Mouse (Mus musculus) hindbrain, embryonic 16.5 days (tissue): ENCODE data around the gene Eps8. TPM values are rescaled to one million over a fixed set of nuclear protein-coding genes. Genes with fewer than 3 reads are reported as not detected.

ENCODE experiments used
- ATAC-seq: fragments of 200-750 bp; cut with Nextera tagmentation; 2 replicates; pipeline ENCODE4 v1.8.0; 2017; ENCODE audit warnings: moderate TSS enrichment, moderate library complexity
- H3K27ac ChIP-seq: fragments of 300-500 bp; sonication (generic); 2 replicates; pipeline ENCODE4 v1.5.1; 2014; ENCODE audit warnings: low read depth, mild to moderate bottlenecking, control low read depth, low read length, moderate library complexity
- H3K27me3 ChIP-seq: fragments of 300-500 bp; sonication (generic); replicated peaks from 2 replicates; pipeline ENCODE4 v1.6.1; 2014; ENCODE audit warnings: low read length; ENCODE audit not compliant: control insufficient read depth, insufficient read depth
- H3K36me3 ChIP-seq: fragments of 300-500 bp; sonication (generic); 2 replicates; pipeline ENCODE4 v1.6.1; 2014; ENCODE audit warnings: mild to moderate bottlenecking, low read length, moderate library complexity, mixed read lengths; ENCODE audit not compliant: control insufficient read depth, insufficient read depth
- H3K4me1 ChIP-seq: fragments of 300-500 bp; sonication (generic); 2 replicates; pipeline ENCODE4 v1.6.1; 2014; ENCODE audit warnings: low read depth, low read length; ENCODE audit not compliant: control insufficient read depth, insufficient read depth
- H3K4me2 ChIP-seq: fragments of 300-500 bp; sonication (generic); 2 replicates; pipeline ENCODE4 v1.6.1; 2014; ENCODE audit warnings: mild to moderate bottlenecking, low read length, control low read depth, moderate library complexity
- H3K4me3 ChIP-seq: fragments of 300-500 bp; sonication (generic); 2 replicates; pipeline ENCODE4 v1.5.1; 2014; ENCODE audit warnings: mild to moderate bottlenecking, low read length, control low read depth, moderate library complexity
- H3K9ac ChIP-seq: fragments of 300-500 bp; sonication (generic); 2 replicates; pipeline ENCODE4 v1.6.1; 2014; ENCODE audit warnings: low read depth, mild to moderate bottlenecking, control low read depth, low read length, moderate library complexity
- H3K9me3 ChIP-seq: fragments of 300-500 bp; sonication (generic); 2 replicates; pipeline ENCODE4 v1.6.1; 2014; ENCODE audit warnings: mild to moderate bottlenecking, low read length, moderate library complexity; ENCODE audit not compliant: control insufficient read depth
- WGBS: fragments of 180-500 bp; shearing (Covaris S2); extraction: QIAGEN DNeasy Blood & Tissue Kit; methylation state at CpG from one replicate; pipeline ENCODE4 v1.1.7; 2014; 5-methylcytosine and 5-hydroxymethylcytosine counted together
- polyA plus RNA-seq: library from polyadenylated mRNA; unstranded; fragments of >200 nt; fragmentation: Nextera tagmentation; extraction: Ambion mirVana; gene quantifications from 2 replicates; pipeline ENCODE4 v1.2.1, GENCODE M21; 2015

Gene Eps8
- polyA plus RNA-seq, 1 experiment from 2014 or later: 33.7 TPM

DNA sequence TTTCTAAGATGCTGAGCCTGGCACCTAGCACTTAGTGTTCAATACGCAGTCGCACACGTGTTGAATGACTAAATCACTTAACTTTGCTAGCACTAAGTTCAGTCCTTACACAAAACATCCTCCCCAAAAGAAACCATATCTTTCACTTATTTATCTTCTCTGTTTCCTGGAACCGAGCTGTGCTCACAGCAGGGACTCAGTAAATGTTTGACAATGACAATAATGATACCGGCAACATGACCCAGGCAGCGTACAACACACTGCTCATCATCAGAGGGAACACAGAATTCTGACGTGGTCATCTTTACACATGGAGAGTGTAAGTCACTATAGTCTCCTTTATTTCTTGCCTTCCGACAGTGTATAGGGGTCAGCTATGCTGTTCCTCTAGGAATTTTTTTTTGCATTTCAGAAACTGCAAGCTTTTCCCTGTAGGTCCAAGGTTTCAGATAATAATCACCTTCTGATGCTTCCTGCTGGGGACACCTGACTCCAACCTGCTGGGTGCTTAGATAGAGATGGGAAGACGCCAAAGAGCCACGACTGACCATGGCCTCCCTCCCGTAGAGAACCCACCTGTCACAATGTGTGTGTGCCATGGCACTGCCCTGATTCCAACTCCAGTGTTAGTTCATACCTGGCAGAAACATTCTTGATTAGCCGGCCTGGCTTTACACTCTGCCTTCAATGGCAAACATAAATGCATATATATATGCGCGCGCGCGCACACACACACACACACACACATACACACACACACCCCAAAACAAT lies 46.3 kb downstream of the Eps8 start:
- H3K36me3 ChIP-seq: no peaks in the 10 kb centered on the region
- WGBS: 86% methylated on average over 17 of the region's 17 CpGs
- no peaks in the 10 kb centered on the region for H3K9me3 ChIP-seq
- H3K4me2 ChIP-seq: no peak overlapping the region
- H3K27ac ChIP-seq: no peak overlapping the region
- no peak overlapping the region for H3K9ac ChIP-seq
- 0 out of 2 replicates have a peak, but pooled peaks have one; percentile 14 for ATAC-seq
- no peak overlapping the region for H3K4me3 ChIP-seq
- H3K4me1 ChIP-seq: no peaks in the 10 kb centered on the region
- H3K27me3 ChIP-seq: no peaks in the 10 kb centered on the region

DNA sequence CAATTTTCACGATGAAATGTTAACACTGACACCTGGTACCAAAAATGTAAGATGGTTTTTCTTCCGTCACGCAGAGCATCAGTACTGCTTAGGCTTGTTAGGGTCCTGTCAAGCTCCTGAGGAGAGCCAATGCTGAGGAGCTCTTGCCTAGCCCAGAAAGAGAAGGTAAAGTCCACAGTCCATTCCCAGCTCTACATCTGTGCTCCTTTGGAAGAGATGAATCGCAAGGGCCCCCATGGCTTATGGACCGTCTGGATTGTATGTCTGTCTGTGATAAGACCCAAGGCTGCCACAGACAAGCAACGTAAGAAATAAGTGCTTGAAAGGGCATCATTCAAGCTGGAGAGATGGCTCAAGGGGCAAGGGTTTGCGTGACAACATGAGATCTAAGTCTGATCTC lies 48.1 kb downstream of the Eps8 start:
- H3K4me3 ChIP-seq: no peak overlapping the region
- H3K9me3 ChIP-seq: no peaks in the 10 kb centered on the region
- no peak overlapping the region for H3K4me2 ChIP-seq
- H3K27me3 ChIP-seq: no peaks in the 10 kb centered on the region
- no peak for ATAC-seq
- H3K36me3 ChIP-seq: no peaks in the 10 kb centered on the region
- no peaks in the 10 kb centered on the region for H3K4me1 ChIP-seq
- H3K9ac ChIP-seq: no peak overlapping the region
- 91% methylated on average over 7 of the region's 7 CpGs for WGBS
- H3K27ac ChIP-seq: no peak overlapping the region

DNA sequence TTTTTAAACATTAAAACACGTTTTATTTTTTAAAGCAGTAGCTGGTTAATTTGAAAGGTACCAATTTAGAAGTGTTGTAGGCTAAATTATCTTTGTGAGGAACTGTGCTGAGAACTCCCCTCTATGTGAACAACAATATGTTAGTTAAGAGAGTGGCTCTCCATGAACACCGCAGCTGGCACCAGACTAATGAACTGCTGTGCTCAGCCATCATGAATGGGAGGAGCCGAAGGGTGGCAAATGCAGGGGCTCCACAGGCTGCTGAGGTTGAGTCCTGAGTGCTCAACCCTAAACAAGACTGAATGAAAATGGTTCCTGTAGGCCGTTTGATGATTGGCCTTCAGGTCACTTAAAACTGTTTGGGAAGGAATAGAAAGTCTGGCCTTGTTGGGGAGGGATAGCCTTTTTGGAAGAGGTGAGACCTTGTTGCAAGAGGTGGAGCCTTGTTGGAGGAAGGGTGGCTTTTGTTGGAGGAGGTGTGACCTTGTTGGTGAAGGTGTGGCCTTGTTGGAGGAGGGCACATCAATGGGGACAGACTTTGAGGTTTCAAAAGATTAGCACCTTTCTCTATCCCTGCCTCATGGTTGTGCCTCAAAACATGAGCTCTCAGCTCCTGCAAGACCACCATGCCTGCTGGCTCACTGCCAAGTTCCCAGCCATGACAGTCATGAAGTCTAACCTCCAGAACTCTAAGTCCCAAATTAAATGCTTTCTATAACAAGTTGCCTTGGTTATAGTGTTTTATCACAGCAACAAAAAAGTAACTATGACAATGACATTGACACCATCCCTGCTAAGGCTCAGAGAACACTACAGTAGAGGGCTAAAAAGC lies 50.0 kb downstream of the Eps8 start:
- no peak overlapping the region for H3K4me2 ChIP-seq
- 79% methylated on average over 4 of the region's 4 CpGs for WGBS
- no peaks in the 10 kb centered on the region for H3K27me3 ChIP-seq
- H3K9me3 ChIP-seq: no peaks in the 10 kb centered on the region
- H3K9ac ChIP-seq: no peak overlapping the region
- no peaks in the 10 kb centered on the region for H3K36me3 ChIP-seq
- no peaks in the 10 kb centered on the region for H3K4me1 ChIP-seq
- no peak overlapping the region for H3K4me3 ChIP-seq
- ATAC-seq: no peak
- H3K27ac ChIP-seq: no peak overlapping the region

DNA sequence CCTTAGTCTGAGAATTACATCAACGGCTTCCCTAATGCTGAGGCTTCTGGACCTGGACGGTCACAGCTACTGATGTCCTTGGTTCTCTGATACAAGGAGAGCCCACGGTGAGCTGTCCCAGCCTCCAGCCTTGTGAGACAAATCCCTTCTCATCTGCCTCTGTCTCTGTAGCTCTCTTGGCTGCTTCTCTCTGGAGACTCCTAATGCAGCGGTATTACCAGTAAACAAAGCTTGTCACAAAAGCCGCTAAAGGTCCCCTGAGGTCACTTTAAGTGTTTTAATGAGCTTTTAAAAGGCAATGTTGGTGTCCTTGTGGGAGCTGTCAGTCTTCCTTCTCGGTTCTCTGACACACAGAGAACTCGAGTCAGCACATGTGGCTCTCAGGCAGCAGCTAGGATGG lies 56.4 kb downstream of the Eps8 start:
- H3K9me3 ChIP-seq: peaks cover 3% of the 10 kb centered on the region
- H3K36me3 ChIP-seq: no peaks in the 10 kb centered on the region
- ATAC-seq: no peak
- H3K4me3 ChIP-seq: no peak overlapping the region
- no peaks in the 10 kb centered on the region for H3K27me3 ChIP-seq
- H3K27ac ChIP-seq: no peak overlapping the region
- no peaks in the 10 kb centered on the region for H3K4me1 ChIP-seq
- no peak overlapping the region for H3K9ac ChIP-seq
- WGBS: 19% methylated on average over 7 of the region's 7 CpGs
- no peak overlapping the region for H3K4me2 ChIP-seq

DNA sequence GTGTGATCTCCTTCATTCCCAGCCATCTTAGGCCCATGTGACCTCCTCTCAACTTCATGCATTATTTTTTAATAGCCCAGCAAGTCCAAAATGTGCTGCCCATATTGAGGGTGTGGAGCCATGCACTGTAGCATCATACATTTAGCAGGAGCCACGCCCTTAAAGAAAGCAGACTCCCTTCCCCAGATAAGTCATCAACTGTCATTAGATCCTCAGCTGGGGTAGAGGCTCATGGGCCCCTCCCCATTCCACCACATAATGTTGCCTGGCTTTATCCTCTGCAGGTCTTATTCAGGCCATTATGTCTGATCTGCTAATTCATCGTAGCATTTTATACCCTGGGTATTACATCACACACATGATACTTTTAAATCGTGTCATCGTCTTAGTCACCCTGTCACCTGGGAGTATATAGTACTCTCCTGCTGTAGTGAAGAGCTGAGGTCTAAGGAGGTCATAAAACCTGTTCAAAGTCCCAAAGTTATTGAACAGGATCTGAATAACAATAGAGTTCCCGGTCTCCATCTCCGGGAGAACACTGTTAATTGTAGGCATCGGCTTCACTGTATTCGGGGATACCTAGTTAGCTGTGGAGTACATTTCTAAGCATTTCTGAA lies 57.1 kb downstream of the Eps8 start:
- no peaks in the 10 kb centered on the region for H3K27me3 ChIP-seq
- WGBS: 89% methylated on average over 8 of the region's 8 CpGs
- H3K9ac ChIP-seq: no peak overlapping the region
- H3K4me1 ChIP-seq: no peaks in the 10 kb centered on the region
- no peak overlapping the region for H3K27ac ChIP-seq
- no peak overlapping the region for H3K4me2 ChIP-seq
- peaks cover 3% of the 10 kb centered on the region for H3K9me3 ChIP-seq
- H3K36me3 ChIP-seq: no peaks in the 10 kb centered on the region
- ATAC-seq: no peak
- no peak overlapping the region for H3K4me3 ChIP-seq

DNA sequence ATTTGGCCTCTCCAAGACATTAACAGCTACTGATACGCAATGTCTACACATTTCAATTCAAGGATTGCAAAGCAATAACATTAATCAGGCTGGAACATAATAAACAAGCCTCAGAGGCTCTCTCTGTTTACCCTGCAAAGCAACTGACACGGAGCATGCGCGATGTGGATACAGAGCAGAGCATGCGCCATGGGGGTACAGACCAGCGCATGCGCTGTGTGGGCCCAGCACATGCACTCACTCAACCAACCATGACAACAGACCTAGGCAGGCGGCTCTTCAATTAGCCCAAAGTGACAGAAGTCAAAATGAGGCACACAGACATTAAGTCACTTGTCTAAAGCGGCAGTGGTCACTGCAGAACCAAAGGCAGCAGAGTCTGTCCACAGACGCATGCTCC lies 62.1 kb downstream of the Eps8 start:
- Histone ChIP-seq H3K27me3 (no peaks in the 10 kb centered on the region), H3K9me3 (peaks cover 3% of the 10 kb centered on the region), H3K9ac (no peak overlapping the region), H3K4me3 (no peak overlapping the region), H3K4me1 (no peaks in the 10 kb centered on the region), H3K27ac (no peak overlapping the region), H3K4me2 (no peak overlapping the region), H3K36me3 (no peaks in the 10 kb centered on the region)
- 86% methylated on average over 10 of the region's 10 CpGs for WGBS
- no peak for ATAC-seq

DNA sequence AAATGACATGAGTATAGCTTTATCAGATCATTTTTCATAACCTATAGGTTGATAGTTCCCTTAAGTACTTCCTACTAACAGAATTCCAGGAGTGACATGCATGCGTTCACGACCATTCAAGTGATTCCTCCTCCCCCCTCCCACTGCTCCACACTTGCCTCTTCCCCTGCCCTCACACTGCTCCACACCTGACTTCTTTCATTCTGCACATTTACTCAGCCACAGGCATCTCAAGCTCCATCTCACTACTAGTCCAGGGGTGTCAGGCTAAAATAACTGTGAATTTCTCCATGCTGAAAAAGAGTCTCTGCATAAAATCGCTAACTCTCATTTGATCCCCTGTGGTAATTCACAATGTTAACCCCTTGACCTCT lies 65.4 kb downstream of the Eps8 start:
- H3K4me1 ChIP-seq: no peaks in the 10 kb centered on the region
- no peak overlapping the region for H3K27ac ChIP-seq
- ATAC-seq: no peak
- no peak overlapping the region for H3K9ac ChIP-seq
- no peaks in the 10 kb centered on the region for H3K9me3 ChIP-seq
- no peak overlapping the region for H3K4me3 ChIP-seq
- H3K27me3 ChIP-seq: no peaks in the 10 kb centered on the region
- H3K4me2 ChIP-seq: no peak overlapping the region
- WGBS: 81% methylated on average over 3 of the region's 3 CpGs
- no peaks in the 10 kb centered on the region for H3K36me3 ChIP-seq

DNA sequence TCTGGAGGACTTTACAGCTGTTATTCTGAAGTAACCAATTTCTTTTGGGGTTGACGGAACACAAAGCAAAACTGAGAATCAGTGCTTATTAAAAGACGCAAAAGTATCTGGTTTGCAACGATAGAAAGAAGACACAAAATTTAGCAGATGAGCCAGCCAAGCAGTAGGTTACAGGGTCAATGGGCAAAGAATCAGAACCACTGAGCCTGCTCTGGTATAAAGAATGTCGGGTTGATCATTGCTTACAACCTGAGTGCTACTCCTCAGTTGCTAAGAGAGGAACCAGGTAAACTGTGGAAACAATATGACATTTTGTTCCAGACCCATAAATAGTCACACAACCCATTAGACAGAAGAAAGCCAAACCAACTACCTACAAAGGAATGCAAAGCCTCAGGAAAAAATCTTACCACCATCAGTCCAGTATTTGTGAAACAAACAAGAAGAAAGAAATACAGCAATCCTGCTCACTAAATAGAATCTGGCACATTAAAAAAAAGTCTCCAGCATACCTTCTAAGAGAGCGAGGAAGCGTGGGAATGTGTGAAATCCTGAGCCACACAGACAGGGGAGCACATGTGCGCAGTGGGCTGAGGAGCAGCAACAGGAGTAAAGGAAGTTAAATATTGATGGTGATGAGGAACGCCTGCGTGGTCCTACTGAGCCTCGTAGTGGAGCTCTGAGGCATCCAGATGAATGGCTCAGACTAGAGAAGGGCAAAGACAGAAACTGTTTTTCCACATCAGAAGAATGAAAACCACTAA lies 66.0 kb downstream of the Eps8 start:
- 87% methylated on average over 10 of the region's 10 CpGs for WGBS

More for the DNA sequence above, 66.0 kb downstream of the Eps8 start:
- no peak for ATAC-seq
- Histone ChIP-seq H3K36me3 (no peaks in the 10 kb centered on the region), H3K9me3 (no peaks in the 10 kb centered on the region), H3K4me3 (no peak overlapping the region), H3K4me2 (no peak overlapping the region), H3K4me1 (no peaks in the 10 kb centered on the region), H3K9ac (no peak overlapping the region), H3K27ac (no peak overlapping the region), H3K27me3 (no peaks in the 10 kb centered on the region)
